Mouse (Mus musculus): ENCODE measurements around the gene Ltbr. TPM values are rescaled to one million over a fixed set of nuclear protein-coding genes. Genes with fewer than 3 reads are reported as not detected.
A peak's percentile ranks its signal among the peaks of the same experiment; 100 is the strongest.

Gene Ltbr
- total and polyA plus RNA-seq, 3 experiments = 47.6 to 64.2 TPM; not detected in 1

- H3K4me1 ChIP-seq (ENCODE audit: control insufficient read depth in 1 of 2, insufficient read depth in 2 of 2, low read length in 2 of 2) = peaks cover 0 to 10% of the 10 kb centered on the region in 2 experiments; a peak in 2 of 4 replicates
- H3K9ac ChIP-seq (ENCODE audit: control insufficient read depth, low read depth, low read length, poor library complexity, severe bottlenecking) = peak overlapping the region; percentile 67
- peaks cover 0 to 13% of the 10 kb centered on the region in 2 experiments; a peak in 2 of 4 replicates for H3K36me3 ChIP-seq (ENCODE audit: control insufficient read depth in 1 of 2, insufficient read depth in 2 of 2, low read length in 2 of 2)
- H3K79me2 ChIP-seq (ENCODE audit: control insufficient read depth, insufficient read depth, low read length, poor library complexity) = no peaks in the 10 kb centered on the region
- H3K4me3 ChIP-seq (ENCODE audit: control insufficient read depth in 1 of 2, insufficient read depth in 1 of 2, low read depth in 2 of 2, low read length in 2 of 2) = peak overlapping the region; percentile 38 to 46
- no peaks in the 10 kb centered on the region for H3K9me3 ChIP-seq (replicated peaks; ENCODE audit: insufficient read depth, low read length)
- H3K27me3 ChIP-seq (ENCODE audit: control insufficient read depth in 1 of 2, insufficient read depth in 2 of 2, low read length in 2 of 2) = peaks cover 0 to 3% of the 10 kb centered on the region in 2 experiments; a peak in 2 of 4 replicates
- DNase-seq (ENCODE audit: low read depth, low spot score) = peak; percentile 94
- peak overlapping the region; percentile 44 for H3K27ac ChIP-seq (ENCODE audit: control insufficient read depth, low read depth, low read length)
- TF ChIP-seq ELF1 (IDR thresholded peaks at IDR 0.05; ENCODE audit: low read depth, low read length) (0 out of 2 replicates have a peak, but pooled peaks have one; percentile 20), CHD2 (IDR thresholded peaks at IDR 0.05; ENCODE audit: low read length) (no peak), POLR2A (IDR thresholded peaks at IDR 0.05; ENCODE audit: control insufficient read depth in 1 of 2, insufficient read depth in 1 of 2, low read depth in 1 of 2, low read length in 2 of 2, poor library complexity in 1 of 2) (peak in 1 of 2 experiments; percentile 41; a peak in 1 of 4 replicates), MAZ (IDR thresholded peaks at IDR 0.05; ENCODE audit: low read depth, low read length) (peak; percentile 58; the same call in 1 of the 2 replicates), E2F4 (IDR thresholded peaks at IDR 0.05; ENCODE audit: borderline replicate concordance, low read depth, low read length) (no peak), CTCF (IDR thresholded peaks at IDR 0.05 in 2 of 3, conservative IDR thresholded peaks at IDR 0.05 in 1 of 3; ENCODE audit: control insufficient read depth in 1 of 3, insufficient read depth in 1 of 3, low read depth in 2 of 3, low read length in 3 of 3, poor library complexity in 1 of 3, severe bottlenecking in 1 of 3) (peak; percentile 77 to 99 (median 89)), TAL1 (IDR thresholded peaks at IDR 0.05; ENCODE audit: low read length) (no peak), EP300 (IDR thresholded peaks at IDR 0.05; ENCODE audit: low read depth in 1 of 2, low read length in 2 of 2) (no peak), USF2 (IDR thresholded peaks at IDR 0.05; ENCODE audit: borderline replicate concordance in 1 of 2, insufficient read depth in 1 of 2, low read depth in 1 of 2, low read length in 2 of 2) (no peak), MYC (IDR thresholded peaks at IDR 0.05; ENCODE audit: low read depth, low read length) (peak; percentile 98), NRF1 (IDR thresholded peaks at IDR 0.05; ENCODE audit: insufficient read depth, low read depth, low read length, poor library complexity, severe bottlenecking) (0 out of 2 replicates have a peak, but pooled peaks have one; percentile 15), ETS1 (IDR thresholded peaks at IDR 0.05; ENCODE audit: low read depth, low read length) (peak; percentile 54), UBTF (IDR thresholded peaks at IDR 0.05; ENCODE audit: borderline replicate concordance, insufficient read depth, low read depth, low read length) (no peak), ZNF384 (IDR thresholded peaks at IDR 0.05; ENCODE audit: low read depth, low read length) (no peak), MYB (IDR thresholded peaks at IDR 0.05; ENCODE audit: low read depth, low read length) (no peak), ZMIZ1 (IDR thresholded peaks at IDR 0.05; ENCODE audit: low read depth, low read length) (no peak), USF1 (IDR thresholded peaks at IDR 0.05; ENCODE audit: low read depth, low read length) (peak; percentile 88), MAX (IDR thresholded peaks at IDR 0.05; ENCODE audit: low read length) (peak; percentile 97), MAFK (IDR thresholded peaks at IDR 0.05; ENCODE audit: borderline replicate concordance, low read depth, low read length) (no peak), TCF12 (IDR thresholded peaks at IDR 0.05; ENCODE audit: low read depth, low read length) (0 out of 2 replicates have a peak, but pooled peaks have one; percentile 25), HCFC1 (IDR thresholded peaks at IDR 0.05; ENCODE audit: low read depth, low read length) (peak; percentile 47), CHD1 (IDR thresholded peaks at IDR 0.05; ENCODE audit: low read depth, low read length) (no peak), BHLHE40 (IDR thresholded peaks at IDR 0.05; ENCODE audit: borderline replicate concordance, low read depth, low read length) (peak; percentile 83), POLR2AphosphoS2 (IDR thresholded peaks at IDR 0.05; ENCODE audit: low read length) (no peak), KAT2A (conservative IDR thresholded peaks at IDR 0.05; ENCODE audit: low read depth, low read length) (no peak), RAD21 (IDR thresholded peaks at IDR 0.05; ENCODE audit: low read depth, low read length) (peak; percentile 100), POLR2AphosphoS5 (IDR thresholded peaks at IDR 0.05; ENCODE audit: borderline replicate concordance, low read depth, low read length) (no peak), ZC3H11A (IDR thresholded peaks at IDR 0.05; ENCODE audit: low read depth, low read length) (peak; percentile 92), SMC3 (IDR thresholded peaks at IDR 0.05; ENCODE audit: low read depth, low read length) (peak; percentile 90), JUND (IDR thresholded peaks at IDR 0.05; ENCODE audit: low read depth, low read length) (no peak), MXI1 (IDR thresholded peaks at IDR 0.05; ENCODE audit: low read depth, low read length) (peak; percentile 98), SIN3A (IDR thresholded peaks at IDR 0.05; ENCODE audit: low read length) (peak; percentile 97), GABPA (IDR thresholded peaks at IDR 0.05; ENCODE audit: low read depth, low read length) (no peak), ZKSCAN1 (IDR thresholded peaks at IDR 0.05; ENCODE audit: low read depth, low read length) (no peak), RCOR1 (IDR thresholded peaks at IDR 0.05; ENCODE audit: low read depth, low read length) (peak; percentile 47; the same call in 1 of the 2 replicates), NELFE (IDR thresholded peaks at IDR 0.05; ENCODE audit: low read depth, low read length) (no peak)
Measured at GRCm38 (mm10) chr6:125271455-125272227, 42.0 kb downstream of the Ltbr start.
